Mouse (Mus musculus) cerebellum, adult 2 months (tissue): ENCODE results near the gene Ankrd65.

ENCODE experiments used
- CTCF ChIP-seq: fragments of 200-500 bp; IDR thresholded peaks from 2 replicates; pipeline ENCODE4 v1.5.1; 2011; ENCODE audit warnings: low read depth, mild to moderate bottlenecking, control low read depth, low read length, moderate library complexity, borderline replicate concordance; ENCODE audit not compliant: insufficient read depth
- POLR2A ChIP-seq: fragments of 200-500 bp; IDR thresholded peaks from 2 replicates; pipeline ENCODE4 v1.6.1; 2011; ENCODE audit warnings: low read length, control low read depth, borderline replicate concordance; ENCODE audit not compliant: insufficient read depth

DNA sequence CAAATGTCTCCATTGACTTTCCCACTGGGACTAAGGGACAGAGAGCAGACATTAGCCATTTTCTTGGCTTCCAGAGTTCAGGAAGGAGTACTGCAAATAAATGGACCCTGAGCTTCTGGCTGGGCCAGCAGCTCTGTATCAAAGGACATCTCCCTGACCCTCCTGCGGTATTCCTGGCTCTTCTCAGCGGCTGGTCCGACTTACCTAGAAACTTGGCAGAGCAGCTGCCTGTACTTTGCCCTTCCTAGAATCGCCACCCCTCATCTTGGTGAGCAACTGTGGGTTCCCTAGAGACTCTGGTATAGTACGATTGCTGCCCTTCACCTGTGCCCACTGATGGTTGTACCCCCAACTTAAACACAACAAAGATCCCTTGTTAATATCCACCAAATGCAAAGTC is 53.0 kb downstream of the Ankrd65 start:
- TF ChIP-seq CTCF (no peak), POLR2A (no peak)
